Mouse (Mus musculus) liver, postnatal 0 days (tissue): ENCODE measurements around the gene Dnajc7. TPM values are rescaled to one million over a fixed set of nuclear protein-coding genes. Genes with fewer than 3 reads are reported as not detected.
"Not testable (repeated sequence)": the region's sequence is repeated elsewhere in the genome, so short reads cannot be mapped to it uniquely, and the experiment has no call there.

ENCODE experiments used
- ATAC-seq: fragments of 200-750 bp; cut with Nextera tagmentation; 2 replicates; pipeline ENCODE4 v1.8.0; 2017; ENCODE audit warnings: mild to moderate bottlenecking, moderate library complexity
- DNase-seq: peaks from one replicate; pipeline ENCODE4 v3.0.0-alpha.2; 2016
- H3K27ac ChIP-seq: fragments of 300-500 bp; sonication (generic); 2 replicates; pipeline ENCODE4 v1.5.1; 2014; ENCODE audit warnings: antibody characterized with exemption, moderate library complexity, mild to moderate bottlenecking, low read depth
- H3K27me3 ChIP-seq: fragments of 300-500 bp; sonication (generic); 2 replicates; pipeline ENCODE4 v1.6.1; 2014; ENCODE audit warnings: low read length, control low read depth, mixed read lengths; ENCODE audit not compliant: insufficient read depth
- H3K36me3 ChIP-seq: fragments of 300-500 bp; sonication (generic); replicated peaks from 2 replicates; pipeline ENCODE4 v1.6.1; 2014; ENCODE audit warnings: mild to moderate bottlenecking, control low read depth, low read length, moderate library complexity, mixed read lengths; ENCODE audit not compliant: insufficient read depth
- H3K4me1 ChIP-seq: fragments of 300-500 bp; sonication (generic); 2 replicates; pipeline ENCODE4 v1.6.1; 2014; ENCODE audit warnings: antibody characterized with exemption, mild to moderate bottlenecking, control low read depth; ENCODE audit not compliant: insufficient read depth
- H3K4me2 ChIP-seq: fragments of 300-500 bp; sonication (generic); 2 replicates; pipeline ENCODE4 v1.6.1; 2014; ENCODE audit warnings: low read depth, mild to moderate bottlenecking, low read length, moderate library complexity, mixed read lengths
- H3K4me3 ChIP-seq: fragments of 300-500 bp; sonication (generic); 2 replicates; pipeline ENCODE4 v1.5.1; 2014; ENCODE audit warnings: low read depth, low read length
- H3K9ac ChIP-seq: fragments of 300-500 bp; sonication (generic); replicated peaks from 2 replicates; pipeline ENCODE4 v1.6.1; 2014; ENCODE audit warnings: mild to moderate bottlenecking, moderate library complexity
- H3K9me3 ChIP-seq: fragments of 300-500 bp; sonication (generic); 2 replicates; pipeline ENCODE4 v1.6.1; 2016; ENCODE audit warnings: mild to moderate bottlenecking, control low read depth, low read length, mixed read lengths
- CTCF ChIP-seq: sonication (generic); IDR thresholded peaks from 2 replicates; pipeline ENCODE4 v1.5.1; 2016; ENCODE audit warnings: antibody characterized with exemption, low read depth
- EP300 ChIP-seq: IDR thresholded peaks from 2 replicates; pipeline ENCODE4 v1.6.1; 2016; ENCODE audit warnings: antibody characterized with exemption, low read depth, mild to moderate bottlenecking
- WGBS: fragments of 180-500 bp; shearing (Covaris S2); extraction: QIAGEN DNeasy Blood & Tissue Kit; methylation state at CpG from one replicate; pipeline ENCODE4 v1.1.7; 2014; ENCODE audit not compliant: insufficient replicate concordance; 5-methylcytosine and 5-hydroxymethylcytosine counted together
- polyA plus RNA-seq: library from polyadenylated mRNA; unstranded; fragments of >200 nt; fragmentation: Nextera tagmentation; extraction: Ambion mirVana; gene quantifications from 2 replicates; pipeline ENCODE4 v1.2.1, GENCODE M21; 2015

The Dnajc7 gene
- polyA plus RNA-seq, 1 experiment from 2014 or later = 49.1 TPM

DNA sequence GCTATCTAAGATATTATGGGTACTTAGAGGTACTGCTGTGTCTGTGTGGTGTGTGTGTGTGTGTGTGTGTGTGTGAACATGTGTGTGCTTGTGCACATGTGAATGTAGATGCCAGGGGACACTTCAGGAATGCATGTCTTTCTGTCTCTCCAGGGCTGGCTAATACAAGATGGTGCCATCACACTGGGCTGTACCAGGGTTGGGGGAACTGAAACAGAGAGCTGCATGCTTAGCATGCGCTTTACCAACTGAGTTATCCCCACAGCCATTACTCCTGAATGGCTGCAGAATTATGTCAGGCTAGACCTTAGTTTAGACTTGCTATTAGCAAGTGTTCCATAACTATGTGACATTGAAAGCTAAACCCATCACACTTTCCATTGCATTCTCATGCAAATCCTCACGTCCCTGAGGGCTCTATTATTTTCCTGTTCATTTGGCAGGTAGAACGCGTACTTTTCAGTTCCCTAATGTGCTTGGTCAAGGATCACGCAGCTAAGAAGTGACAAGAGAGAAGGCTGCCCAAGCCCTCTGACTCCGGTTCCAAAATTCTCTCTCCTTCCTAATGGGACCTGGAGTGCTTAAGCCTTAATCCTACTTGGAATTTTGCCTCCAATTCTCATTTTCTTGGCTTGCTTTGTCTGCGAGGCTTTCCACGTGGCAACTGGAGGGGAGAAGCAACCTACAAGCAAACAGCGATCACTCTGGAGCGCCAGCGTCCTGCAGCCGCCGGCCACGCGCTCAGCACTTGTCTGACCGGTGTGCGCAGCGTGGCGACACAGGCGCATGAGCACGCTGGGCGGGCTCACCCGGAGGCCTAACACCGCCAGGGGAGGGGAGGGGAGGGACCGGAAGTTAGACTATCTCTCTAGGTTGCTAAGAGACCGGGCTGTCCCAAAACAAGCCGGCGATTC is 74.9 kb downstream of the Dnajc7 start, which contains the start of gene Ttc25:
Gene Ttc25 (plus strand): TSS at position 776 of the 914 bp plus-strand sequence.
- H3K36me3 ChIP-seq = no peaks in the 10 kb centered on the region

DNA sequence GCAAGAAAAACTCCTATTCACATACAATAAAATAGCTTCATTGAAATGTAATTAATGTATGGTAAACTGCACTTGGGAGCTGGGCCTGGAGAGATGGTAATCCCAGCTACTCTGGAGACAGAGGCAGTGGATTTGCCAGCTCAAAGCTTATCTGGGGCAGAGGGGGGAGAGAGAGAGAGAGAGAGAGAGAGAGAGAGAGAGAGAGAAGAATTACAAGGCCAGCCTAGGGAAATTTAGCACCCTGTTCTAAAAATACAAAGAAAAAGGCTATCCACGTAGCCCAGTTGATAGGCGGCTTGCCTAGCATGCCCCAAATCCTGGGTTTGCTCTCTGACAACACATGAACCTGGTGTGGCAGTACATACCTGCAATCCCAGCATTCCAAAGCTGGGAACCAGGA is 78.4 kb downstream of the Dnajc7 start:
- 68% methylated on average over 2 of the region's 2 CpGs for WGBS

More for the DNA sequence above, 74.9 kb downstream of the Dnajc7 start, which contains the start of gene Ttc25:
- Histone ChIP-seq H3K9me3 (no peaks in the 10 kb centered on the region), H3K27ac (peak within 1 kb of the TSS; percentile 80), H3K9ac (peak within 1 kb of the TSS; percentile 45), H3K27me3 (no peaks in the 10 kb centered on the region), H3K4me3 (peak within 1 kb of the TSS; percentile 48), H3K4me1 (peaks cover 25% of the 10 kb centered on the region), H3K4me2 (peak within 1 kb of the TSS; percentile 69)
- peak; percentile 29 for TF ChIP-seq CTCF
- 0 out of 2 replicates have a peak, but pooled peaks have one; percentile 10 for TF ChIP-seq EP300
- 5% methylated on average over 28 of the region's 28 CpGs for WGBS
- DNase-seq = peak; percentile 92
- ATAC-seq = peak; percentile 99

DNA sequence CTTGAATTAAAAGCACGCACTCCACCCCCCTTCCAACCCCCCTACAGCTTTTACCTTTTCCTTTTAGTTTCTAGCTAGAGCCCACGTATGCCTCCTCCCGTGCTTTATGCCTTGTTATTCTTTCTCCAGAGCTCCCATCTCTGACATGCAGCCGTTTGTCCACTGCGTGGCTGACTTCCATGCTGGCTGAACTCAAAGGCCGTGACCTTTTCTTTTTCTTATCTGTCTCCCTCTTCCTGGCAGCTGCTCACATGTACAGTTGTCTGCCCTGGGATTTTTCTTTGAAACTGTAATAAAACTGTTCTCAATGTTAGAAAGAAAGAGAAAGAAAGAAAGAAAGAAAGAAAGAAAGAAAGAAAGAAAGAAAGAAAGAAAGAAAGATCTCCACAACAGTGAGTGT is 79.0 kb downstream of the Dnajc7 start:
- H3K4me3 ChIP-seq = no peak overlapping the region
- no peaks in the 10 kb centered on the region for H3K27me3 ChIP-seq
- H3K27ac ChIP-seq = no peak overlapping the region
- DNase-seq (no peak), ATAC-seq (no peak)
- no peaks in the 10 kb centered on the region for H3K36me3 ChIP-seq
- no peaks in the 10 kb centered on the region; the same call in 1 of the 2 replicates for H3K9me3 ChIP-seq
- TF ChIP-seq CTCF = no peak
- TF ChIP-seq EP300 = no peak
- H3K4me1 ChIP-seq = peaks cover 13% of the 10 kb centered on the region
- no peak overlapping the region for H3K4me2 ChIP-seq
- no peak overlapping the region for H3K9ac ChIP-seq
- WGBS = 31% methylated on average over 6 of the region's 6 CpGs

More for the DNA sequence above, 78.4 kb downstream of the Dnajc7 start:
- Histone ChIP-seq H3K4me1 (peaks cover 15% of the 10 kb centered on the region), H3K4me3 (no peak overlapping the region), H3K27ac (no peak overlapping the region), H3K27me3 (no peaks in the 10 kb centered on the region), H3K9me3 (no peaks in the 10 kb centered on the region), H3K4me2 (no peak overlapping the region), H3K9ac (no peak overlapping the region), H3K36me3 (no peaks in the 10 kb centered on the region)
- no peak for TF ChIP-seq CTCF
- ATAC-seq = no peak
- DNase-seq = no peak

DNA sequence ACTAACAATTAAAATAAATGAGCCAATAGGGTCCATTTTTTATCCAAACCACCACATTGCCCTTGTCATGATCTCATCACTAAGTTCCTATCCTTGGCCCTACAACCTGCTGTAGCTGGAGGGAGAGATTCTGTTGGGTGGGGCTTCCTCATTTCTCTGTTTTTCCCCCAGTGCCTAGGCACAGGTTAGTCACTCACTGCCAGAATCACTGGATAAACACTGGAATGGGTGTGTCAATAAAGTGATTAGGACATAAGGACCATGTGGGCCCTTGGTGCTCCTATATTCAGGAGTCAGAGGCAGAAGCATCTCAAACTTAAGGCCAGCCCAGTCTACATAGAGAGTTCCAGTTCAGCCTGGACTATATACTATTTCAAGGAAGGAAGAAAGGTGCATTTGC is 83.5 kb downstream of the Dnajc7 start:
- ATAC-seq (peak; percentile 51; the same call in 1 of the 2 replicates), DNase-seq (no peak)
- Histone ChIP-seq H3K36me3 (no peaks in the 10 kb centered on the region), H3K9me3 (no peaks in the 10 kb centered on the region; the same call in 1 of the 2 replicates), H3K4me3 (no peak overlapping the region), H3K9ac (no peak overlapping the region), H3K4me2 (no peak overlapping the region), H3K27me3 (no peaks in the 10 kb centered on the region), H3K4me1 (no peaks in the 10 kb centered on the region), H3K27ac (no peak overlapping the region)
- TF ChIP-seq CTCF (no peak), EP300 (no peak)

DNA sequence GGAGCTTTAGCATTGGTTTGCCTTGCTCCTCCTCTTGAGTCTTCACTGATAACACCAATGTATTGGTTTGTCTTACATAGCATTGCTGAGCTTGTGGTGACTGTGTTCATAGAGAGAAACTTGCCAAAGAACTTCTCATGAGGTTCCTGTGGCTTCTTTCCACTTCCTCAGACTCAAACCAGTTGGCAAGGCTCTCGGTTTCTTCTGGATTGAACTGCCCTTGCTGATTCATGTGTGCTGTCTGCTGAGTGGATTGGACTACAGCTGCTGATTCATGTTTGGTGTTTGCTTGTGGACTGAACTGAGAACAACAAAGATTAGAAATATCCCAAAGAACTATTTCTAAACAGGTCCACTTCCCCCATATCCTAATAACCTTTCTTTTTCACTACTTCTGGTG is 84.0 kb downstream of the Dnajc7 start:
- 43% methylated on average over 1 of the region's 1 CpGs for WGBS

GRCm38 (mm10) chr11:100534821-100535220 is 85.1 kb downstream of the Dnajc7 start:
- H3K9ac ChIP-seq, H3K36me3 ChIP-seq, H3K9me3 ChIP-seq, H3K4me1 ChIP-seq, H3K4me2 ChIP-seq, H3K27ac ChIP-seq, ATAC-seq, DNase-seq, H3K27me3 ChIP-seq, H3K4me3 ChIP-seq: not testable (repeated sequence)
- WGBS = 87% methylated on average over 6 of the region's 6 CpGs

More for the DNA sequence above, 84.0 kb downstream of the Dnajc7 start:
- ATAC-seq (no peak), DNase-seq (no peak)
- Histone ChIP-seq H3K27ac (no peak overlapping the region), H3K9ac (no peak overlapping the region), H3K27me3 (no peaks in the 10 kb centered on the region), H3K36me3 (no peaks in the 10 kb centered on the region), H3K4me2 (no peak overlapping the region), H3K9me3 (no peaks in the 10 kb centered on the region; the same call in 1 of the 2 replicates), H3K4me1 (no peaks in the 10 kb centered on the region), H3K4me3 (no peak overlapping the region)
- TF ChIP-seq EP300 (no peak), CTCF (no peak)

DNA sequence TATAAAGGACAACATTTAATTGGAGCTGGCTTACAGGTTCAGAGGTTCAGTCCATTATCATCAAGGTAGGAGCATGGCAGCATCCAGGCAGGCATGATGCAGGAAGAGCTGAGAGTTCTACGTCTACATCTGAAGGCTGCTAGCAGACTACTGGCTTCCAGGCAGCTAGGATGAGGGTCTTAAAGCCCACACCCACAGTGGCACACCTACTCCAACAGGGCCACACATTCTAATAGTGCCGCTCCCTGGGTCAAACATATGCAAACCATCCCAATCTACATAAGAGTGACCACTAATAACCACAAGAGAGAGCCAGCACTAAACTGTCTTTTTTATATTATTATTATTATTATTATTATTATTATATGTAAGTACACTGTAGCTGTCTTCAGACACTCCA is 85.6 kb downstream of the Dnajc7 start:
- H3K27me3 ChIP-seq, H3K27ac ChIP-seq, H3K4me3 ChIP-seq, H3K36me3 ChIP-seq, H3K4me2 ChIP-seq, ATAC-seq, H3K9me3 ChIP-seq, H3K9ac ChIP-seq, DNase-seq, H3K4me1 ChIP-seq: not testable (repeated sequence)
- 83% methylated on average over 2 of the region's 2 CpGs for WGBS
